Comparison of ENCODE assay signal across 12 mouse cellular contexts in the genomic region with DNA sequence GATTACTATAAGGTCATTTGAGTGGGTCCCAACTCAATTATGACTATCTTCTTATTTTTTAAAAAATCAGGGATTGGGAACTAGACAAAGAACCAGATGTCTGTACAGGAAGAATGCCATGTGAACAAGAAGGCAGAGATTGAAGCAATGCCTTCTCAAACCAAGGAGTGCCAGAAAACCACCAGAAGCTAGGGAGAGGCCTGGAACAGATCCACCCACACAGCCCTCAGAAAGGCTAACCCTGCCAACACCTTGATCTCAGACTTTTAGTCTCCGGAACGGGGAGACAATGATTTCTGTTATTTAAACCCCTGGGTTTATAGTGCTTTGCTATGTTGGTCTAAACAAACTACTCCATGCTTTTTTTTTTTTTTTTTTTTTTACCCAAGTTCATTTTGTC.
"Had no signal": no experiment of that assay in that cellular context is flagged by ENCODE, and none has a peak within 500 bp of the region (broad histone marks: within the 10 kb centered on the region; RNA-seq: fewer than 3 reads in every experiment).

No protein-coding gene starts in this region.

- DNase-seq: retina, postnatal 1 day; right cerebral cortex, adult 18-20 months; right cerebral cortex, postnatal 14 days; right cerebral cortex, postnatal 25 days; right cerebral cortex, postnatal 4 days; spleen, adult 18-20 months; thymus, adult 18-20 months; thymus, adult 2 months; thymus, postnatal 14 days; thymus, postnatal 25 days; thymus, postnatal 36 days; thymus, postnatal 4 days had no signal
